Mouse (Mus musculus) neural tube, embryonic 11.5 days (tissue): ENCODE results near the gene Tln2. TPM values are rescaled to one million over a fixed set of nuclear protein-coding genes. Genes with fewer than 3 reads are reported as not detected.

ENCODE experiments used
- ATAC-seq: fragments of 200-750 bp; cut with Nextera tagmentation; 2 replicates; pipeline ENCODE4 v1.8.0; 2017; ENCODE audit warnings: moderate number of reproducible peaks, mild to moderate bottlenecking, moderate TSS enrichment, moderate library complexity; ENCODE audit not compliant: insufficient read depth, low FRiP score, low TSS enrichment
- DNase-seq: peaks from one replicate; pipeline ENCODE4 v3.0.0-alpha.2; 2015; ENCODE audit warnings: low spot score
- H3K27ac ChIP-seq: fragments of 300-500 bp; sonication (generic); 2 replicates; pipeline ENCODE4 v1.5.1; 2014; ENCODE audit warnings: low read depth, mild to moderate bottlenecking, low read length
- H3K27me3 ChIP-seq: fragments of 300-500 bp; sonication (generic); 2 replicates; pipeline ENCODE4 v1.6.1; 2014; ENCODE audit warnings: mild to moderate bottlenecking, low read length, mixed read lengths; ENCODE audit not compliant: control insufficient read depth, insufficient read depth
- H3K36me3 ChIP-seq: fragments of 300-500 bp; sonication (generic); 2 replicates; pipeline ENCODE4 v1.6.1; 2014; ENCODE audit warnings: mild to moderate bottlenecking, low read length, moderate library complexity, mixed read lengths; ENCODE audit not compliant: control insufficient read depth, insufficient read depth
- H3K4me1 ChIP-seq: fragments of 300-500 bp; sonication (generic); 2 replicates; pipeline ENCODE4 v1.6.1; 2014; ENCODE audit warnings: low read length, mixed read lengths; ENCODE audit not compliant: control insufficient read depth, insufficient read depth
- H3K4me2 ChIP-seq: fragments of 300-500 bp; sonication (generic); 2 replicates; pipeline ENCODE4 v1.6.1; 2014; ENCODE audit warnings: low read depth, mild to moderate bottlenecking, moderate library complexity
- H3K4me3 ChIP-seq: fragments of 300-500 bp; sonication (generic); 2 replicates; pipeline ENCODE4 v1.5.1; 2014; ENCODE audit warnings: low read depth, low read length
- H3K9ac ChIP-seq: fragments of 300-500 bp; sonication (generic); 2 replicates; pipeline ENCODE4 v1.6.1; 2014; ENCODE audit warnings: mild to moderate bottlenecking, low read length
- H3K9me3 ChIP-seq: fragments of 300-500 bp; sonication (generic); 2 replicates; pipeline ENCODE4 v1.6.1; 2016; ENCODE audit warnings: low read length; ENCODE audit not compliant: control insufficient read depth
- WGBS: fragments of 180-500 bp; shearing (Covaris S2); extraction: QIAGEN DNeasy Blood & Tissue Kit; methylation state at CpG from one replicate; pipeline ENCODE4 v1.1.7; 2014; 5-methylcytosine and 5-hydroxymethylcytosine counted together
- polyA plus RNA-seq: library from polyadenylated mRNA; unstranded; fragments of >200 nt; fragmentation: Nextera tagmentation; extraction: Ambion mirVana; gene quantifications from 2 replicates; pipeline ENCODE4 v1.2.1, GENCODE M21; 2014

Tln2 gene
- polyA plus RNA-seq, 1 experiment from 2014 or later = 14.6 TPM

- Histone ChIP-seq H3K27me3 (no peaks in the 10 kb centered on the region), H3K9me3 (no peaks in the 10 kb centered on the region), H3K4me2 (no peak overlapping the region), H3K36me3 (no peaks in the 10 kb centered on the region), H3K4me1 (no peaks in the 10 kb centered on the region), H3K27ac (no peak overlapping the region), H3K4me3 (no peak overlapping the region), H3K9ac (no peak overlapping the region)
- WGBS = 30% methylated on average over 13 of the region's 13 CpGs
- ATAC-seq = no peak
- no peak for DNase-seq
Observed at GRCm38 (mm10) chr9:67260835-67261599, 298.5 kb downstream of the Tln2 start.

DNA sequence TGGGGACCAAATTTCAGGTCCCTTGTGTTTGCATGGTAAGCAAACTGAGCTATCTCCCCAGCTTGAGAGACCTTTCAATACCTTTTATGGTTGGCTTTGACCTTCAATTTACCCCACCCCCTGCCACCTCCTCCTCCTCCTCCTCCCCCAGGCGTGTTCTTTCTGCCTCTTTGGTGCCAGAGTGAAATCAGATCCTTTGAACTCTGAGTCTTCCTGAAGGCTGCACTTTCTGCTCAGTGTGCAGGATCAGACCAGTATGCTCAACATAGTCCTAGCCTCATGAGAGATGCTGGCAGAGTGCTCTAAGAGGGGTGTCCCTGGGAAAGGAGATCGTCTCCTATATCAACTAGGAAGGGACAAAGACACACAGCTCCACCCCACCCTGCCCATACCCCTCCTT, 309.4 kb downstream of the Tln2 start:
- WGBS = 69% methylated on average over 2 of the region's 2 CpGs
- no peak for DNase-seq

DNA sequence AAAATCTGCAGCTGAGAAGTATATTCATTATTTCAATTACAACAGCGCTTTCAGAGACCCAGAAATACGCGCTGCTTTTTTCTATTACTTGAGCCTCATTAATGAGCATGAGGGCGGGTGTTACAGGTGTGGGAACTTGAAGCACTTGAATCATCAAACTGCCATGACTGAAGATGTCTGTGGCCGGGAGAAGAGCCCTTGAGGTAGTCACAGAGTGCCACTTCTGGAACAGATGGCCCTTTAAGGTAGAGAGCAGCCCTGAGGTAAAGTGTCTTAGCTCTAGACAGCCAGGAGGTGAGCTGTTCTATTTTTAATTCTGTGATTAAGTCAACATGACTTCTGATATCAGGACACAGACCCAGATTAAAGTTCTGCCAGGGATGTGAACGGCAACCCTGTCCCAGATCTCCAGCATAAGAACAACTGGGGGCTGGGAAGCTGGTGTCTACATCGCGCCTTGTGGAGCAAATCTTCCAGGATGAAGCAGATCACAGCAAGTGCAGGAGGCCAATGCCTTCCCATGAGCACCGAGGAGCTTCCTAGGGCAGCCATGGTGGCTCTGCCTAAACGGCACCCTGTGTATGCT, 312.0 kb downstream of the Tln2 start:
- Histone ChIP-seq H3K9ac (no peak overlapping the region), H3K4me2 (no peak overlapping the region), H3K27ac (no peak overlapping the region), H3K9me3 (no peaks in the 10 kb centered on the region), H3K4me3 (no peak overlapping the region), H3K4me1 (no peaks in the 10 kb centered on the region), H3K27me3 (no peaks in the 10 kb centered on the region), H3K36me3 (no peaks in the 10 kb centered on the region)
- ATAC-seq (no peak), DNase-seq (no peak)
- 89% methylated on average over 10 of the region's 10 CpGs for WGBS

More for the DNA sequence above, 309.4 kb downstream of the Tln2 start:
- Histone ChIP-seq H3K27ac (no peak overlapping the region), H3K4me3 (no peak overlapping the region), H3K9me3 (no peaks in the 10 kb centered on the region), H3K9ac (no peak overlapping the region; the same call in 1 of the 2 replicates), H3K4me2 (no peak overlapping the region), H3K36me3 (no peaks in the 10 kb centered on the region), H3K27me3 (no peaks in the 10 kb centered on the region), H3K4me1 (no peaks in the 10 kb centered on the region)
- ATAC-seq = no peak

GRCm38 (mm10) chr9:67245265-67245664, 314.2 kb downstream of the Tln2 start:
- Histone ChIP-seq H3K9me3 (no peaks in the 10 kb centered on the region), H3K4me2 (no peak overlapping the region), H3K27me3 (no peaks in the 10 kb centered on the region), H3K4me3 (no peak overlapping the region), H3K36me3 (no peaks in the 10 kb centered on the region), H3K9ac (no peak overlapping the region), H3K4me1 (no peaks in the 10 kb centered on the region), H3K27ac (no peak overlapping the region)
- DNase-seq = no peak
- 100% methylated on average over 2 of the region's 2 CpGs for WGBS
- ATAC-seq = no peak

DNA sequence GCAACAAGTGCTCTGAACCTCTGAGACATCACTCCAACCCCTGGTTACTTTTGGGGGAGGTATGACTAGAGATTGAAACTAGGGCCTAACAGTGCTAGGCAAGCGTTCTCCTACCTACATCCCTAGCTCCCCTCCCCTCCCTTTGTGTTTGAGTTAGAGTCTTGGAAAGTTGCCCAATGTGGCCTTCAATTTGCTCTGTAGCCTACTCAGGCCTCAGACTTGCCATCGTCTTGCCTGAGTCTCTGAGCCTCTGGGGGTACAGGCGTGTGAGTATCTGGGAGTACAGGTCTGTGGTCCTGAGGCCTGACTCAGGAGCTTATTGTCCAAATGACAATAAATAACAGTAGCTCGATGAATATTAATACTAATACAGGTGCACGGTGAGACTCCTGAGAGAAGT, 317.8 kb downstream of the Tln2 start:
- DNase-seq (no peak), ATAC-seq (no peak)
- Histone ChIP-seq H3K4me2 (no peak overlapping the region), H3K27ac (no peak overlapping the region), H3K4me3 (no peak overlapping the region), H3K36me3 (no peaks in the 10 kb centered on the region), H3K4me1 (no peaks in the 10 kb centered on the region), H3K9ac (no peak overlapping the region), H3K27me3 (no peaks in the 10 kb centered on the region), H3K9me3 (no peaks in the 10 kb centered on the region)
- WGBS = 92% methylated on average over 5 of the region's 5 CpGs

GRCm38 (mm10) chr9:67240456-67240855, 319.0 kb downstream of the Tln2 start:
- Histone ChIP-seq H3K9me3 (no peaks in the 10 kb centered on the region), H3K4me3 (no peak overlapping the region), H3K4me2 (no peak overlapping the region), H3K27ac (no peak overlapping the region), H3K9ac (no peak overlapping the region), H3K27me3 (no peaks in the 10 kb centered on the region), H3K4me1 (no peaks in the 10 kb centered on the region), H3K36me3 (no peaks in the 10 kb centered on the region)
- ATAC-seq = no peak
- DNase-seq = no peak
- WGBS = 88% methylated on average over 9 of the region's 9 CpGs

GRCm38 (mm10) chr9:67236987-67237386, 322.5 kb downstream of the Tln2 start:
- 72% methylated on average over 3 of the region's 3 CpGs for WGBS
- no peak overlapping the region for H3K9ac ChIP-seq
- no peak overlapping the region for H3K4me3 ChIP-seq
- H3K9me3 ChIP-seq = no peaks in the 10 kb centered on the region
- DNase-seq (no peak), ATAC-seq (no peak)
- no peaks in the 10 kb centered on the region for H3K27me3 ChIP-seq
- H3K36me3 ChIP-seq = no peaks in the 10 kb centered on the region
- no peak overlapping the region for H3K4me2 ChIP-seq
- H3K4me1 ChIP-seq = no peaks in the 10 kb centered on the region
- H3K27ac ChIP-seq = no peak overlapping the region

- H3K9ac ChIP-seq = no peak overlapping the region
- no peak overlapping the region for H3K4me2 ChIP-seq
- H3K27me3 ChIP-seq = no peaks in the 10 kb centered on the region
- WGBS = 77% methylated on average over 12 of the region's 12 CpGs
- H3K9me3 ChIP-seq = no peaks in the 10 kb centered on the region
- ATAC-seq = no peak
- no peaks in the 10 kb centered on the region for H3K36me3 ChIP-seq
- no peak for DNase-seq
- H3K4me3 ChIP-seq = no peak overlapping the region
- H3K27ac ChIP-seq = no peak overlapping the region
- H3K4me1 ChIP-seq = no peaks in the 10 kb centered on the region
Observed at GRCm38 (mm10) chr9:67235441-67236217, 323.9 kb downstream of the Tln2 start.
